Mouse (Mus musculus): ENCODE data around the gene Trim30d.
A peak's percentile ranks its signal among the peaks of the same experiment; 100 is the strongest.
"Not testable (repeated sequence)": the region's sequence is repeated elsewhere in the genome, so short reads cannot be mapped to it uniquely, and the experiment has no call there.

Trim30d gene

GRCm38 (mm10) chr7:104507421-104508065 lies at the start of gene Trim30d:
Gene Trim30d, minus strand, starts transcription at chr7:104507849.
- not testable (repeated sequence) for DNase-seq (ENCODE audit: low read depth, low spot score)

- no peak for DNase-seq (ENCODE audit: low read depth, low spot score)
Observed at GRCm38 (mm10) chr7:104552700-104553099, 45.1 kb upstream of the Trim30d start.

GRCm38 (mm10) chr7:104549833-104550232 lies 42.2 kb upstream of the Trim30d start, which contains the start of gene Olfr651:
Gene Olfr651, plus strand, starts transcription at chr7:104550133.
- no peak for DNase-seq (ENCODE audit: low read depth, low spot score)

GRCm38 (mm10) chr7:104501589-104502371 lies 5.9 kb downstream of the Trim30d start:
- DNase-seq (ENCODE audit: low read depth, low spot score) = no peak

- not testable (repeated sequence) for DNase-seq (ENCODE audit: low read depth, low spot score)
Observed at GRCm38 (mm10) chr7:104501186-104501585, 6.5 kb downstream of the Trim30d start.

- DNase-seq (ENCODE audit: low read depth, low spot score) = not testable (repeated sequence)
Observed at GRCm38 (mm10) chr7:104499464-104499863, 8.2 kb downstream of the Trim30d start.

- DNase-seq (ENCODE audit: low read depth, low spot score) = no peak
Observed at GRCm38 (mm10) chr7:104465065-104465744, 42.4 kb downstream of the Trim30d start, which contains the start of gene Trim30a. Gene Trim30a, minus strand, starts transcription at chr7:104465193.

- peak; percentile 9 for DNase-seq (ENCODE audit: low read depth, low spot score)
Observed at GRCm38 (mm10) chr7:104445961-104446645, 61.5 kb downstream of the Trim30d start.
